Mouse (Mus musculus) heart, postnatal 10 days (tissue): Measurements from ENCODE around the gene Cma1. TPM values are rescaled to one million over a fixed set of nuclear protein-coding genes. Genes with fewer than 3 reads are reported as not detected.

Source experiments
- DNase-seq, 2 experiments: peaks; one replicate each; pipeline ENCODE4 v3.0.0; 2021
- intact Hi-C: fragments of 180-260 bp; cut with DNase I; formaldehyde crosslinking; loops from one replicate; pipeline ENCODE4 v1.15.1; 2025
- total RNA-seq, 2 experiments: library from RNA; stranded (reverse); gene quantifications; 2 replicates each; pipeline ENCODE4 v1.2.3; 2021

Cma1 gene
- total RNA-seq, 2 experiments from 2014 or later = 5.2 to 6.8 TPM

- intact Hi-C loops = no loop called here
- peak in 1 of 2 experiments; percentile 14 for DNase-seq
Observed at GRCm38 (mm10) chr14:55897671-55898070, 46.8 kb downstream of the Cma1 start.

Other genes starting within 250 kb of the Cma1 start
- gene Tgm1, start 230.7 kb downstream of the Cma1 start, total RNA-seq = under 1 TPM; 0.24 to 0.25 TPM
- 10 to 100 TPM; 13.7 to 14.4 TPM for gene Rabggta, start 222.4 kb downstream of the Cma1 start, total RNA-seq
- 10 to 100 TPM; 54.5 to 56.6 TPM for gene Dhrs1, start 199.0 kb downstream of the Cma1 start, total RNA-seq
- gene Nop9, start 199.0 kb downstream of the Cma1 start, total RNA-seq = 10 to 100 TPM; 14.5 to 18.7 TPM
- gene Cideb, start 186.2 kb downstream of the Cma1 start, total RNA-seq = 1 to 10 TPM; 1.1 to 1.2 TPM
- under 1 TPM in 1 of 2 experiments, not detected in 1; 0.10 TPM for gene Ltb4r2, start 183.2 kb downstream of the Cma1 start, total RNA-seq
- under 1 TPM; 0.67 to 0.74 TPM for gene Ltb4r1, start 178.7 kb downstream of the Cma1 start, total RNA-seq
- gene Adcy4, start 160.6 kb downstream of the Cma1 start, total RNA-seq = 10 to 100 TPM; 21.1 to 21.9 TPM
- 1 to 10 TPM; 6.6 to 9.7 TPM for gene Ripk3, start 155.8 kb downstream of the Cma1 start, total RNA-seq
- 10 to 100 TPM; 11.1 to 12.1 TPM for gene Nfatc4, start 121.5 kb downstream of the Cma1 start, total RNA-seq
- 10 to 100 TPM; 24.1 to 27.6 TPM for gene Nynrin, start 90.7 kb downstream of the Cma1 start, total RNA-seq
- gene Cbln3, start 60.3 kb downstream of the Cma1 start, total RNA-seq = under 1 TPM; 0.22 to 0.38 TPM
- gene Khnyn, start 59.7 kb downstream of the Cma1 start, total RNA-seq = 10 to 100 TPM; 12.5 to 13.1 TPM
- 10 to 100 TPM; 73.2 to 79.9 TPM for gene Sdr39u1, start 44.4 kb downstream of the Cma1 start, total RNA-seq
- gene Cma2, start 6.3 kb upstream of the Cma1 start, total RNA-seq = under 1 TPM in 1 of 2 experiments, not detected in 1; 0.53 TPM
- not detected for gene Mcpt1, start 73.3 kb upstream of the Cma1 start, total RNA-seq
- not detected for gene Mcpt9, start 85.8 kb upstream of the Cma1 start, total RNA-seq
- under 1 TPM; 0.50 to 0.67 TPM for gene Mcpt2, start 97.4 kb upstream of the Cma1 start, total RNA-seq
- gene Mcpt4, start 117.6 kb upstream of the Cma1 start, total RNA-seq = 1 to 10 TPM; 4.2 to 4.3 TPM
- not detected for gene Mcpt8, start 140.6 kb upstream of the Cma1 start, total RNA-seq
- gene Ctsg, start 157.9 kb upstream of the Cma1 start, total RNA-seq = not detected
- not detected for gene Gzme, start 175.9 kb upstream of the Cma1 start, total RNA-seq
- gene Gzmd, start 187.9 kb upstream of the Cma1 start, total RNA-seq = not detected
- not detected for gene Gzmg, start 214.9 kb upstream of the Cma1 start, total RNA-seq
- gene Gzmn, start 229.9 kb upstream of the Cma1 start, total RNA-seq = not detected